Mouse (Mus musculus) megakaryocyte, embryonic 14.5 days (primary cell): Measurements from ENCODE around the gene Rab15.

Experiments
- FLI1 ChIP-seq: IDR thresholded peaks from 2 replicates; pipeline ENCODE4 v1.6.1; 2012; ENCODE audit warnings: low read length, inconsistent platforms, mixed read lengths
- GATA1 ChIP-seq: IDR thresholded peaks from 3 replicates; pipeline ENCODE4 v1.6.1; 2012; ENCODE audit warnings: mixed read lengths, low read length, inconsistent platforms, borderline replicate concordance

- TF ChIP-seq GATA1 (no peak), FLI1 (no peak)
Observed at GRCm38 (mm10) chr12:76775132-76775531, 47.6 kb downstream of the Rab15 start.
